Mouse (Mus musculus) MEL (cell line): Measurements from ENCODE around the gene Aqp6. TPM values are rescaled to one million over a fixed set of nuclear protein-coding genes. Genes with fewer than 3 reads are reported as not detected.

ENCODE experiments used
- DNase-seq: peaks from one replicate; pipeline ENCODE4 v3.0.0; 2011; ENCODE audit warnings: low read depth, low spot score
- H3K27ac ChIP-seq: 2 replicates; pipeline ENCODE4 v1.5.1; 2012; ENCODE audit warnings: low read depth, mild to moderate bottlenecking, control low read depth, low read length, moderate library complexity; ENCODE audit not compliant: control insufficient read depth
- H3K27me3 ChIP-seq, 2 experiments: fragments of 150-350 bp in 1 of 2; sonication (generic) in 1 of 2; 2 replicates each; pipeline ENCODE4 v1.6.1; 2012; ENCODE audit warnings: low read length in 2 of 2, mild to moderate bottlenecking in 2 of 2, improper control_type of control experiment in 1 of 2, moderate library complexity in 1 of 2; ENCODE audit not compliant: insufficient read depth in 2 of 2, control insufficient read depth in 1 of 2
- H3K36me3 ChIP-seq, 2 experiments: 2 replicates each; pipeline ENCODE4 v1.6.1; 2012 to 2014; ENCODE audit warnings: low read length in 2 of 2, improper control_type of control experiment in 1 of 2, inconsistent platforms in 1 of 2, mild to moderate bottlenecking in 1 of 2; ENCODE audit not compliant: insufficient read depth in 2 of 2, control insufficient read depth in 1 of 2
- H3K4me1 ChIP-seq, 2 experiments: fragments of 150-350 bp in 1 of 2; sonication (generic) in 1 of 2; 2 replicates each; pipeline ENCODE4 v1.6.1; 2012; ENCODE audit warnings: low read length in 2 of 2, improper control_type of control experiment in 1 of 2, mild to moderate bottlenecking in 1 of 2; ENCODE audit not compliant: insufficient read depth in 2 of 2, control insufficient read depth in 1 of 2
- H3K4me3 ChIP-seq, 2 experiments: fragments of 150-350 bp in 1 of 2; sonication (generic) in 1 of 2; 2 replicates each; pipeline ENCODE4 v1.5.1; 2012; ENCODE audit warnings: low read depth in 2 of 2, low read length in 2 of 2, mild to moderate bottlenecking in 2 of 2, moderate library complexity in 2 of 2, control low read depth in 1 of 2, improper control_type of control experiment in 1 of 2; ENCODE audit not compliant: control insufficient read depth in 1 of 2, insufficient read depth in 1 of 2
- H3K79me2 ChIP-seq: 2 replicates; pipeline ENCODE4 v1.6.1; 2012; ENCODE audit warnings: mild to moderate bottlenecking, low read length, moderate library complexity; ENCODE audit not compliant: control insufficient read depth, poor library complexity, insufficient read depth
- H3K9ac ChIP-seq: 2 replicates; pipeline ENCODE4 v1.6.1; 2012; ENCODE audit warnings: low read depth, mild to moderate bottlenecking, control low read depth, low read length, moderate library complexity; ENCODE audit not compliant: control insufficient read depth, poor library complexity, severe bottlenecking
- H3K9me3 ChIP-seq: fragments of 150-350 bp; sonication (generic); replicated peaks from 2 replicates; pipeline ENCODE4 v1.6.1; 2012; ENCODE audit warnings: mild to moderate bottlenecking, low read length, improper control_type of control experiment, moderate library complexity; ENCODE audit not compliant: insufficient read depth
- CHD1 ChIP-seq: IDR thresholded peaks from 2 replicates; pipeline ENCODE4 v1.6.1; 2012; ENCODE audit warnings: low read depth, mild to moderate bottlenecking, inconsistent platforms, low read length, improper control_type of control experiment
- CTCF ChIP-seq, 3 experiments: IDR thresholded peaks in 2 of 3; conservative IDR thresholded peaks in 1 of 3; 2 replicates each; pipeline ENCODE4 v1.5.1; 2011 to 2012; ENCODE audit warnings: low read length in 3 of 3, low read depth in 2 of 3, mild to moderate bottlenecking in 2 of 3, improper control_type of control experiment in 1 of 3, inconsistent platforms in 1 of 3, mixed read lengths in 1 of 3, moderate library complexity in 1 of 3; ENCODE audit not compliant: control insufficient read depth in 1 of 3, insufficient read depth in 1 of 3, poor library complexity in 1 of 3, severe bottlenecking in 1 of 3
- E2F4 ChIP-seq: IDR thresholded peaks from 2 replicates; pipeline ENCODE4 v1.6.1; 2011; ENCODE audit warnings: low read depth, low read length, improper control_type of control experiment, borderline replicate concordance
- GABPA ChIP-seq: IDR thresholded peaks from 2 replicates; pipeline ENCODE4 v1.6.1; 2012; ENCODE audit warnings: low read depth, mild to moderate bottlenecking, inconsistent platforms, low read length, improper control_type of control experiment, moderate library complexity
- MAFK ChIP-seq: IDR thresholded peaks from 2 replicates; pipeline ENCODE4 v1.6.1; 2011; ENCODE audit warnings: low read depth, mild to moderate bottlenecking, low read length, improper control_type of control experiment, borderline replicate concordance
- POLR2A ChIP-seq, 2 experiments: IDR thresholded peaks; 2 replicates each; pipeline ENCODE4 v1.6.1; 2011 to 2012; ENCODE audit warnings: low read length in 2 of 2, mild to moderate bottlenecking in 2 of 2, control low read depth in 1 of 2, improper control_type of control experiment in 1 of 2, low read depth in 1 of 2, moderate library complexity in 1 of 2; ENCODE audit not compliant: control insufficient read depth in 1 of 2, insufficient read depth in 1 of 2, poor library complexity in 1 of 2
- POLR2AphosphoS5 ChIP-seq: IDR thresholded peaks from 2 replicates; pipeline ENCODE4 v1.6.1; 2012; ENCODE audit warnings: low read depth, borderline replicate concordance, mild to moderate bottlenecking, inconsistent platforms, low read length, moderate library complexity, mixed read lengths
- RCOR1 ChIP-seq: IDR thresholded peaks from 2 replicates; pipeline ENCODE4 v1.6.1; 2012; ENCODE audit warnings: low read depth, mild to moderate bottlenecking, inconsistent platforms, low read length, improper control_type of control experiment
- SMC3 ChIP-seq: IDR thresholded peaks from 2 replicates; pipeline ENCODE4 v1.6.1; 2011; ENCODE audit warnings: low read depth, low read length, improper control_type of control experiment
- USF1 ChIP-seq: IDR thresholded peaks from 2 replicates; pipeline ENCODE4 v1.6.1; 2014; ENCODE audit warnings: low read depth, mild to moderate bottlenecking, inconsistent platforms, low read length, improper control_type of control experiment, moderate library complexity
- ZC3H11A ChIP-seq: IDR thresholded peaks from 2 replicates; pipeline ENCODE4 v1.6.1; 2012; ENCODE audit warnings: low read depth, mild to moderate bottlenecking, inconsistent platforms, low read length, improper control_type of control experiment
- ZMIZ1 ChIP-seq: IDR thresholded peaks from 2 replicates; pipeline ENCODE4 v1.6.1; 2012; ENCODE audit warnings: low read depth, mild to moderate bottlenecking, inconsistent platforms, low read length, improper control_type of control experiment, moderate library complexity
- ZNF384 ChIP-seq: IDR thresholded peaks from 2 replicates; pipeline ENCODE4 v1.6.1; 2012; ENCODE audit warnings: low read depth, mild to moderate bottlenecking, inconsistent platforms, low read length, improper control_type of control experiment
- polyA plus RNA-seq, 2 experiments: library from polyadenylated mRNA; stranded (reverse) in 1 of 2; unstranded in 1 of 2; fragments of >175 nt in 1 of 2; fragments of >200 nt in 1 of 2; gene quantifications; 2 replicates each; pipeline versions ENCODE4 v1.2.1 to v1.2.4; 2012; ENCODE audit warnings: low replicate concordance in 2 of 2, low read depth in 1 of 2; ENCODE audit not compliant: insufficient read length in 2 of 2, insufficient read depth in 1 of 2, missing spikeins in 1 of 2
- total RNA-seq: library from RNA; depleted of rRNA; stranded (reverse); fragments of 300-350 nt; gene quantifications from 2 replicates; pipeline ENCODE4 v1.2.3, GENCODE M21; 2012

The Aqp6 gene
- total and polyA plus RNA-seq, 3 experiments = not detected

DNA sequence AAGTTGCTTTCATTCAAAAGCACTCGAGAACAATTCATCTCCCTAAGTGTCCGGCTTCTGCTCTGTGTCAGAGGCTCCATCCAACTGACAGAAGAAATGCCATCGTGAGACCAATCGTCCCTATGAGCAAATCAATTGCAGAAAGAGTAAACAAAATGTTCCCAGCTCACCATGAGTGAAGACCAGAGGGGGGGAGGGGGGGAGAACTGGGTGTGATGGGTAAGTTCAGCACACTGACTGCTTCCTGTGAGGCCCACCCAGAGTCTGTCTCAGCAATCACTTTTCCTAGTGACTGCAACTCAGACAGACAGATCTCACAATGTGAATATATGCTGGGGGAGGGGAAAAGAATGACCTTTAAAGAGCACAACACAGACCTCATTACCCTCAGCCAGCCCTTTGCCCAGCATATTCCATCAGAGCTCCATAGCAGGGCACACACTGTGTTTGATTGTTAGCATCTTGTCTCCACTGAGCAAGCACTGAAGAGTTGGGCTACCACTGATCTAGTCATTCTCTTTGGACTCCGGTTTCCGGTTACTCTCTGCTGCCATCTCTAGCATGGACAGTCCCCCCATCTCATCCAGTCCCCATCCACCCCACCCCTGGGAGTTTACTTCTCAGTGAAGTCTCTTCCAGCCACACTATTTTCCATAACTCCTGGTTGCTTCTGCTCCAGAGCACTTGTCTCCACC, 48.0 kb downstream of the Aqp6 start:
- Histone ChIP-seq H3K4me1 (peaks cover 10 to 23% of the 10 kb centered on the region in 2 experiments), H3K36me3 (peaks cover 4 to 26% of the 10 kb centered on the region in 2 experiments; a peak in 3 of 4 replicates)

GRCm38 (mm10) chr15:99650304-99650703, 49.1 kb downstream of the Aqp6 start:
- peak overlapping the region; percentile 90 for H3K9ac ChIP-seq
- no peaks in the 10 kb centered on the region for H3K9me3 ChIP-seq
- H3K27me3 ChIP-seq = peaks cover 0 to 2% of the 10 kb centered on the region in 2 experiments; a peak in 2 of 4 replicates
- peaks cover 1 to 26% of the 10 kb centered on the region in 2 experiments; a peak in 3 of 4 replicates for H3K36me3 ChIP-seq
- peak; percentile 30 for DNase-seq
- TF ChIP-seq CHD1 (no peak), POLR2AphosphoS5 (no peak), RCOR1 (no peak), ZNF384 (no peak), GABPA (no peak), E2F4 (no peak), ZC3H11A (no peak), ZMIZ1 (no peak), MAFK (no peak), POLR2A (IDR thresholded peaks at IDR 0.05; ENCODE audit: control insufficient read depth in 1 of 2, insufficient read depth in 1 of 2, low read depth in 1 of 2, low read length in 2 of 2, poor library complexity in 1 of 2) (no peak), USF1 (no peak)
- H3K27ac ChIP-seq = no peak overlapping the region
- H3K4me3 ChIP-seq = peak overlapping the region; percentile 89 to 94
- H3K4me1 ChIP-seq = peaks cover 10 to 23% of the 10 kb centered on the region in 2 experiments
- peaks cover 57% of the 10 kb centered on the region for H3K79me2 ChIP-seq

More for the DNA sequence above, 48.0 kb downstream of the Aqp6 start:
- no peaks in the 10 kb centered on the region for H3K9me3 ChIP-seq
- TF ChIP-seq SMC3 (no peak), CTCF (IDR thresholded peaks at IDR 0.05 in 2 of 3, conservative IDR thresholded peaks at IDR 0.05 in 1 of 3; ENCODE audit: control insufficient read depth in 1 of 3, insufficient read depth in 1 of 3, low read depth in 2 of 3, low read length in 3 of 3, poor library complexity in 1 of 3, severe bottlenecking in 1 of 3) (no peak)
- TF ChIP-seq, all 39 proteins: peak for 0
- Histone ChIP-seq H3K27me3 (no peaks in the 10 kb centered on the region; a peak in 1 of 4 replicates), H3K4me3 (no peak overlapping the region), H3K27ac (no peak overlapping the region), H3K79me2 (peaks cover 64% of the 10 kb centered on the region), H3K9ac (no peak overlapping the region)
- no peak for DNase-seq
